In the genomic region with DNA sequence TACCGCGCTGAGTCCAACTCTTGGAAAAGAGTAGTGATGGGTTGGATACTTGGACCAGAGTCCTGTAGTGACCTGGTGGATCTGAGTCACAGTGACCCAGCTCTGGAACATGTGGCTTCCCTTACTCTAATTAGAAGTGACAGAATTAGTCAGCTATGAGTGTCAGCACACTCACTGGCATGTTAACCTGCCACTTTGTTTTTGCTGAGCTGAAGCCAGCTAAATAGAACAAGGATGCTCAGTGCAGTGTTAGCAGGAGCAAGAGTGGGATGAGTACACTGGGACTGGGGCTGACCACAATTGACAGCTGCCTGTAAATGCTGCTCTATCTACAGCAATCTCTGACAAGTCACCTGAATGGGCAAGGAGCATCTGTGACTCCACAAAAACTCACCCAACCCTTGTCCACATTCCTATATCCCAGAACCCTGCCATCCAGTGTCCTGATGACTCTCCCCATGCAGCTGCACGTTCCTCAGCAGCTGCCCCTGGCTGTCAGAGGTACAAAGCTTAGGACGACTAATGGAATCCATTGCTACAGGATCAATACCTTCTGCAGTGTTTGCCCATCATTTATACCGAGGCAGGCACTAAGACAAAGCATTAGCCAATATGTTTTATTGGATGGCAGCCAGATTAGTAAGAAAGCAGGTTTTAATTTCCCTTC, we compare ENCODE assay signal across 20 mouse cellular contexts.
DNase-seq lines count a peak whose midpoint lies in the region; ATAC-seq lines count a peak whose summit lies in the region.
"Had no signal": no experiment of that assay in that cellular context is flagged by ENCODE, and none has a peak within 500 bp of the region (broad histone marks: within the 10 kb centered on the region; RNA-seq: fewer than 3 reads in every experiment).

No protein-coding gene starts in this region.

- WGBS in hindbrain, embryonic 16.5 days = 47% methylated on average over 5 of the region's 5 CpGs
- WGBS in neural tube, embryonic 13.5 days = 50% methylated on average over 5 of the region's 5 CpGs

- H3K27ac ChIP-seq in hindbrain, embryonic 16.5 days (ENCODE audit: low read depth, low read length) = no peak overlapping the region
- peak overlapping the region; percentile 70 for H3K27ac ChIP-seq in neural tube, embryonic 13.5 days (replicated peaks)
- H3K27ac ChIP-seq: embryonic facial prominence, embryonic 10.5 days; gastrocnemius, adult 2 months; intestine, embryonic 15.5 days; kidney, postnatal 0 days had no signal

- no peaks in the 10 kb centered on the region for H3K36me3 ChIP-seq in hindbrain, embryonic 16.5 days (ENCODE audit: control insufficient read depth, insufficient read depth, low read length)
- no peaks in the 10 kb centered on the region for H3K36me3 ChIP-seq in neural tube, embryonic 13.5 days
- H3K36me3 ChIP-seq: embryonic facial prominence, embryonic 10.5 days; intestine, embryonic 15.5 days had no signal

- no peak overlapping the region for H3K9ac ChIP-seq in hindbrain, embryonic 16.5 days (ENCODE audit: low read depth, low read length)
- H3K9ac ChIP-seq in neural tube, embryonic 13.5 days = no peak overlapping the region
- H3K9ac ChIP-seq: intestine, embryonic 15.5 days; liver, postnatal 0 days had no signal

- peak; percentile 83 for ATAC-seq in hindbrain, embryonic 16.5 days
- ATAC-seq in neural tube, embryonic 13.5 days (ENCODE audit: low read depth) = peak; percentile 88
- ATAC-seq: intestine, embryonic 15.5 days; liver, postnatal 0 days; Patski had no signal

- H3K4me1 ChIP-seq in hindbrain, embryonic 16.5 days (ENCODE audit: control insufficient read depth, insufficient read depth, low read depth, low read length) = peaks cover 9% of the 10 kb centered on the region; the same call in 1 of the 2 replicates
- peaks cover 13% of the 10 kb centered on the region for H3K4me1 ChIP-seq in neural tube, embryonic 13.5 days (replicated peaks)
- H3K4me1 ChIP-seq: embryonic facial prominence, embryonic 10.5 days; intestine, embryonic 15.5 days had no signal

- H3K9me3 ChIP-seq in hindbrain, embryonic 16.5 days (ENCODE audit: control insufficient read depth, low read length) = no peaks in the 10 kb centered on the region
- no peaks in the 10 kb centered on the region for H3K9me3 ChIP-seq in neural tube, embryonic 13.5 days
- H3K9me3 ChIP-seq: embryonic facial prominence, embryonic 10.5 days; intestine, embryonic 15.5 days had no signal

- H3K4me3 ChIP-seq in hindbrain, embryonic 16.5 days (ENCODE audit: low read length) = no peak overlapping the region
- H3K4me3 ChIP-seq in neural tube, embryonic 13.5 days = no peak overlapping the region
- H3K4me3 ChIP-seq: embryonic facial prominence, embryonic 10.5 days; gastrocnemius, adult 2 months; intestine, embryonic 15.5 days had no signal

- no peaks in the 10 kb centered on the region for H3K27me3 ChIP-seq in hindbrain, embryonic 16.5 days (replicated peaks; ENCODE audit: control insufficient read depth, insufficient read depth, low read length)
- H3K27me3 ChIP-seq in neural tube, embryonic 13.5 days = no peaks in the 10 kb centered on the region
- H3K27me3 ChIP-seq: CH12.LX; intestine, embryonic 15.5 days; Patski had no signal

- H3K4me2 ChIP-seq in hindbrain, embryonic 16.5 days (ENCODE audit: low read length) = no peak overlapping the region
- no peak overlapping the region for H3K4me2 ChIP-seq in neural tube, embryonic 13.5 days
- H3K4me2 ChIP-seq: intestine, embryonic 15.5 days had no signal

- peak; percentile 7 for DNase-seq in 3T3-L1 (ENCODE audit: low read depth, low spot score)
- DNase-seq in Muller cell, postnatal 12 days (ENCODE audit: inconsistent ontology term) = peak; percentile 81
- no peak for DNase-seq in frontal cortex, postnatal 36 days (ENCODE audit: low spot score in 2 of 2)
- DNase-seq in cerebellum, adult 9-11 months = no peak
- no peak for DNase-seq in heart, adult 9 months (ENCODE audit: low spot score in 2 of 2)
- DNase-seq: adrenal gland, postnatal 36 days; cerebellum, postnatal 25 days; gastrocnemius, adult 2 months; heart, adult 18-20 months; heart, postnatal 10 days; liver, postnatal 0 days; lung, postnatal 4 days; right cerebral cortex, postnatal 25 days had no signal

Comparison
In these comparisons a context has a peak if more than half of its experiments do, and no peak if none do; other contexts are left out.
1. DNase-seq: peak in 3T3-L1 (single experiment) and Muller cell, postnatal 12 days (single experiment); none in frontal cortex, postnatal 36 days (0 of 2), cerebellum, adult 9-11 months (single experiment) and heart, adult 9 months (0 of 2).